Mouse (Mus musculus): Measurements from ENCODE around the gene Mllt3.
A peak's percentile ranks its signal among the peaks of the same experiment; 100 is the strongest.

Mllt3 gene

DNA sequence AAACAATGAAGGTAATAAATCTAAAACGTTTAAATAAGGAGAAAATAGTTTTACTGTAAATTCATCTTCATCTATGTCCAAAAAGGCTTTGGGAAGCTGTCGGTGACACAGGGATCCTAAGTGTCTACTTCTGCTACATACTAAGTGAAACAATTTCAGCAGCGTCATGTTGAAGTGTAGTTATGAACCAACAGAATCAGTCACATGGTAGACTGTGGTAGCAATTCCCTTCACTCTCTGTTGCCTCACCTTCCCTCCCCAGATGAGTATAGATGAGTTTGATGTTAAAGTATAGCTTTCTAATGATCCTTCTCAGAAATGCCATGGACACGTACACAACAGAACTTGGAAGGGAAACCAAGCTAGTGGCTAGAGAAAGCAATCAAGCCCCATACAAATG is 79.9 kb downstream of the Mllt3 start:
- no peak for DNase-seq (ENCODE audit: low read depth)

GRCm38 (mm10) chr4:87949451-87949850 is 83.7 kb downstream of the Mllt3 start:
- DNase-seq (ENCODE audit: low read depth), result no peak

DNA sequence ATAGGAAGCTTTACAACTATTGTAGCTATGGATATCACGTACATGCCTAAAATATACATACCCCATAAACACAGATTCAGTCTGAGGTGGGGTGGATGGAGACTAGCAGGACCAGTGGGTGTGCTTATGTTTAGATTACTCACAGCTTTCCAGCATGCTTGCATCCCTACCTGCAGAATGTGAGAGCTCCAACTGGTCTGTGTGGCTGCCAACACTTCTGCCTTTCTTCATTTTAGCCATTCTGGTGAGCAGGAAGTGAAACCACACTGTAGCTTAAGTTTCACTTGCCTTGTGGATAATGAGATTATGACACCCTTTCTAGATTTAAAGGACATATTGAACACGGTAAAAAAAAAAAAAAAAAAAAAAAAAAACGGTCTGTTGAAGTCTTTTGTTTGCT is 88.8 kb downstream of the Mllt3 start:
- DNase-seq (ENCODE audit: low read depth), result no peak

GRCm38 (mm10) chr4:87942921-87943403 is 90.2 kb downstream of the Mllt3 start:
- DNase-seq (ENCODE audit: low read depth), result no peak

DNA sequence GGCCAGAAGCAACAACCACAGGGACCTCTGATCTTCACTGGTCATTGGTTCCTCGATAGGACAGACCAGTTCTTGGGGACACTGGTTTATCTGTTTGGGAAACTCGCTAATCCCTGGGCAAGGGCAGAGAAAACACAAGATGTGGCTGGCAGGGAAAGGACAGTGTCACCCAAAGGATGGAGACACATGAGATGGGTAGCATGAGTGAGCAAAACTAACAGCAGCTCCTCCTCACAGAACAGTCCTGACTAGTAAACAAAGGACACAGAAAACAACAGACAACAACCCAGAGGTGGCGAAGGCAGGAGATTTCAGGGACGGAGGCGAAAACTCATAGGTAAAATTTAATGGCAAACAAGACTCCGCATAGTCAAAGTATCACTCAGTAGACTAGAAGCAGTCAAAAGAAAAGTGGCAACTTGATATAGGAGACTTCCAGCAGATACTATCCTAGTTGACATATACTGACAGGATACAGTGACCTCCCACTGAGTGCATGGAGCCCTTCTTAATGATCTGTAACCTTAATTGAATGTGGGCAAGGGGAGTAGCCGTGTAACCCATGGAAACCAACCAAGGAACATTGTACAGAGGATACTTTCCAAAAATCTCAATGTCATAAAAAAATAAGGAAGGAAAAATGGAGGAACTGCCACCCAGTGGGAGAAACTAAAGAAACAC is 93.5 kb downstream of the Mllt3 start:
- no peak for DNase-seq (ENCODE audit: low read depth)

GRCm38 (mm10) chr4:87936326-87936725 is 96.8 kb downstream of the Mllt3 start:
- no peak for DNase-seq (ENCODE audit: low read depth)

DNA sequence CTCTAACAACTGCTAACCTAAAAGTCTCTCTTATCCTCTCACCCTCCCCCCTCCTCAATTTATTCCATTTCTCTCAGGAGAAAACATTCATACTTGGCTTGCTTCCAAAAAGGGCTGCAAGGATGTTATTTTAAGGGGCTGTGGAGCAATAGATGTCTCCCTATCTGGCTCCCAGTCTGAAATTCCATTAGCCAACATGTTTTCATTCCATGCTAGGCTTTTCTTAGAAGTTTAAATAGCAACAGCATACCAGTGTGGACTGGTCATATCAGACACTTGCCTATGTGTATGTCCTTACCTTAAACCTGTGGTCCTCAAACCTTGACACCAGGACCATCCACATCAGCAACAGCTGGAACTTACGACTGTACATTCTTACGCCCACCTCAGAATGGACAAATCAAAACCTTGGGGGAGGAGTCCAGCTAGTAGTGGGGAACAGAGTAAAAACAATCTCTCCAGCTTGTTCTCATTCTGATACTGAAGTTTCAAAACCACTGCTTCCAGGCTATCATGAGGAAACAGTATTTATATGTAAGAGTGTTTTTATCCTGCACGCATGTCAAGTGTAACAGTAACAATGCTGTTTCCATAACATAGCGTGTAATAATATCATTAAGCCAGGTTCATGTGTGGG is 99.3 kb downstream of the Mllt3 start:
- no peak for DNase-seq (ENCODE audit: low read depth)

- DNase-seq (ENCODE audit: low read depth), result peak; percentile 45
Observed at GRCm38 (mm10) chr4:87930356-87931245, 102.6 kb downstream of the Mllt3 start.

GRCm38 (mm10) chr4:87928603-87929199 is 104.5 kb downstream of the Mllt3 start:
- DNase-seq (ENCODE audit: low read depth), result no peak

DNA sequence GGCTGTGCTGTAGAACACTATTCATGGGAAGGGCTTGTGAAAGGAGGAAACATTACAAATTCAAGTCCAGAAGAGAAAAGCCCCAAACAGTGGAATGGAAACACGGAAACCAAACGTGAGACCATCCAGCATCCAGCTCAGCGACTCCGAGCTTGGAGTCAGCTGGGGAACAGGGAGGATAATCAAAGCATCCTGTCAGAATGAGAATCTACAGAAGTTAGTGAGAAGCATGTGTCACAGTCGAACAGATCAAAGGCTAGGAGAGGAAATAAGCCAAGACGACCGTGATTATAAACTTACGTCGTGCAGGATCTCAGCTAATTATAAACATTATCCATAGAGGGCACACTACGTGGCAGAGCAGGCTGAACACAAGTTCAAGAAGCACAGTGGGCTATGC is 105.8 kb downstream of the Mllt3 start:
- no peak for DNase-seq (ENCODE audit: low read depth)

GRCm38 (mm10) chr4:87920664-87921063 is 112.5 kb downstream of the Mllt3 start:
- DNase-seq (ENCODE audit: low read depth), result no peak

- no peak for DNase-seq (ENCODE audit: low read depth)
Observed at GRCm38 (mm10) chr4:87911172-87911994, 121.8 kb downstream of the Mllt3 start.

DNA sequence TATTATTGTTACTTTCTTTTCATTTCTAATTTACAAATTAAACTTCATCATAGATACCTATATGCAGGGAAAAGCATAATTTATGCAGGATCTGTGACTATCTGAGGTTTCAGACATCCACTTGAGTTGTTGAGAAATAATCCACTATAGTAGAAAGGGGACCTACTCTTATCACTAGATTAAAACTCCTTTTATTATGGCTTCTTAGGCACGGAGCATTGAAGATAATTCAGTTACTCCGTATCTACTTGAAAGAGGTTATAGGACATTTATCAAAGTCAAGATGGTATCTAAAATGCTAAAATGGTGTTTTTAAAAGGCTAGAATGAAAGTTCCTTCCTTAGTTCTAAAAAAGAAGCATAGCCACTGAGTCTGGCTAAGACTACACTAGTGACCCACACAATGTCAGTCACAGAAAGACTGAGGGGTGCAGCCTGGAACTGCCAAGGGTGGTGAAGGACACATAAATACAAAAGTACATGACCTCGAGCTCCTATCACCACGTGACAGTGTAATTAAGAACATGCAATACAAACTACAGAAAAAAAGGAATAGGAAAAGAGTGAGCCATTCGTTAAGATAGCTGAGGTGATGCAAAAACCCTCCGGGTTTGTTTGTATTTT is 127.9 kb downstream of the Mllt3 start:
- DNase-seq (ENCODE audit: low read depth), result no peak

DNA sequence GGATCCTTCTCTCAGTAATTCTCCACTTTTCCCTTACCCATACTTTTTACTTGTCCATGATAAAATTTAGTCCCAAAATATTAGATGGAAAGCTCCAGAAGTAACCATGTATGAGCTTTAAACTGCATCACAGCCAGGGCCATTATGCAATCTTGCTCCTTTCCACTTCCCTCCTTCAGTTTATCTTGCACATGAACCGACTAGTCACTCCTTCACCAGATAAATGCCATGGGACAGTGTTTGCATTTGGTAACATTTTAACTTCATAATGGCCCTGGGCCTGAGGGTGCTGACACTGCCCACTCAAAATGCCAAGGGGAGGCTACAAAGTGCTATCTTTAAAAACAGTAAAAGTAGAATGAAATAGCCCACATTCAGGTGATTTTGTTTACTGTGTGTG is 128.4 kb downstream of the Mllt3 start:
- peak; percentile 23 for DNase-seq (ENCODE audit: low read depth)

DNA sequence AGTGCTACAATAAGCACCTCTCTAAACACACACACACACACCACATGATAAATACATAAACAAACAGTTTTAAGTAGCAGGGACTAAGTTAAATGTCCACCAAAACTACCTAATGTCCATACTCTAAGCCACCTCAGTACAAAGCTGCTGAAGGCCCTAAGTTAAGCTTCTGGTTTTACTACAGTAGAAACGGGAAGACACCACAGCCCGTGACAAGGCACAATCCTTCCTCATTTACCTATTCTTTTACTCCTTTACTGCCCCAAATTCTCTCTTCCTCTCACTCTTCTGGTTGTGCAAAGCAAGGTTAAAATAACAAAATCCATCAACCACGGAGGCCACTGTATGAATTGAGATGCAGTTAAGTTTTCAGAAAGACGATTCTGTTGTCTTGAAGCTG is 130.6 kb downstream of the Mllt3 start:
- DNase-seq (ENCODE audit: low read depth), result no peak

DNA sequence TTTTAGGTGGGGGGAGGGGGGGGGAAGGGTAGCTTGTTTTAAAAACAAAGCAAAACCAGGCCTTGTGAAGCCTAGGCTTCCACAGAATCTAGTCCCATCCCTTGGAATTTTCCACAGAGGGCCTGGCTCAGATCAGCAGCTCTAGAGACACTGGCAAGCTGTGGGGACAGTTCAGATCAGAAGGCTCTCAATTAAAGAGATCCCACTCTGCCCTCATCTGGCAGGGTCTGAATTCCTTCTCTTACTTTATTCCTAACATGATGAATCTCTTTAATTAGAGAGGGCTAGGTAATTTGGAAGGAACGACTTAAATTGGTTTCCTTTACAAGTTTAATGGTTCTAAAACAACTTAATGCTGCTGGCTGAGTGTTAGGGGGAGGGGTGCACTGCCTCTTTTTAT is 132.0 kb downstream of the Mllt3 start:
- no peak for DNase-seq (ENCODE audit: low read depth)

- peak; percentile 9 for DNase-seq (ENCODE audit: low read depth)
Observed at GRCm38 (mm10) chr4:87893498-87893897, 139.7 kb downstream of the Mllt3 start.

GRCm38 (mm10) chr4:87893012-87893411 is 140.2 kb downstream of the Mllt3 start:
- peak; percentile 7 for DNase-seq (ENCODE audit: low read depth)

DNA sequence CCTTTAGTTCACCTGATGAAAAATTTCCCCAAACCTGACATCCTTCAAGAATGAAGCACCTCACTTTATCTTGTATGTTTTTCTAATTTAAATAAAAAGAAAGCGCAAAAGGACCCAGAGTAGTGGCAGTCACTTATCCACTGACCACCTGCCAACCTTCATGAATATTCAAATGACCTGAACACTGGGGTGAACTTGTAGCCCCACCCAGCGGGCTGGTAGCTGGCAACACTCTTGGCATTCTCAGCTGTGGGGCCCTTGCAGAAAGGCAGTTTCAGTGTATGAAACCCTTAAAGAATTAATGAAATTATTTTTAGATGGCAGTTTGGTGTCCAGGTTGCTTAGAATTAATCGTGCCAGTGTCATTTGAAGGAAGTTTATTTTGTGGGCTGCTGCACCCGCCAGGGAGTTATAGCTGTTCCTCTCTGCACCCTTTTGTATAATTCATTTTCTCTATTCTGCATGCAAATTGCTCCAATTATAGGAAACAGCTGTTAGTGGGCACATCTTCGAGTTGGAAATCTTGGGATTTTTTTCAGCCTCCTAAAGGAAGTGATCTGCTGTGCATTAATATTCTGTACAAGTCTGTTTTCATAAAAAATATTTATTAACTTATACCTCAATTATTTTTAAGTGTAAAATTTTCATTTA is 149.8 kb downstream of the Mllt3 start:
- DNase-seq (ENCODE audit: low read depth), result no peak

DNA sequence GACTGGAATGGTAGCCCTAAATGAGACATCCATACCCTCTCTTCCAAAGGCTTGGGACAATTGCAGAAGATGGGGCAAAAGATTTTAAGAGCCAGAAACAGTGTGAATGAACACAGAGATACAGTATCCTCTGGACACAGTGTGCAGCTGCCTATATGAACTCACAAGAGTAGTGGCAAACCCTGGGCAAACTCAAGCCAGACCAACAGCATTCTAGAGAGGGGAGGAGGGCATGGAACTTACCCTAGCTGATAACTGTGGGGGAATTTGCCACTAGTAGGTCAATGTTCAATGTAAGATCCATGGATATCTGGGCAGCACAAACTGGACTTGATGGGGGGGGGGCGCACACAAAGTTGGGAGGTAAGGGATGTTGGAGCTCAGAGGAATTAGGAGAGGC is 151.2 kb downstream of the Mllt3 start:
- DNase-seq (ENCODE audit: low read depth), result no peak

GRCm38 (mm10) chr4:87881583-87881982 is 151.6 kb downstream of the Mllt3 start:
- no peak for DNase-seq (ENCODE audit: low read depth)
